Mouse (Mus musculus) mouse embryonic stem cell (cell line): Measurements from ENCODE around the gene Prkar2b.
"Not testable (repeated sequence)": the region's sequence is repeated elsewhere in the genome, so short reads cannot be mapped to it uniquely, and the experiment has no call there.

ENCODE experiments used
- in situ Hi-C, 2 experiments: fragments of 300-500 bp; cut with MboI; formaldehyde crosslinking; loops; 1 replicate in 1 of 2; 3 replicates in 1 of 2; pipeline ENCODE4 v1.14.3; 2019 to 2020; ENCODE audit warnings: low sequenced_read_pairs in 2 of 2, low pct_unique_long_range_greater_than_20kb in 1 of 2, mixed read lengths in 1 of 2; ENCODE audit not compliant: unreplicated experiment in 1 of 2

The Prkar2b gene

DNA sequence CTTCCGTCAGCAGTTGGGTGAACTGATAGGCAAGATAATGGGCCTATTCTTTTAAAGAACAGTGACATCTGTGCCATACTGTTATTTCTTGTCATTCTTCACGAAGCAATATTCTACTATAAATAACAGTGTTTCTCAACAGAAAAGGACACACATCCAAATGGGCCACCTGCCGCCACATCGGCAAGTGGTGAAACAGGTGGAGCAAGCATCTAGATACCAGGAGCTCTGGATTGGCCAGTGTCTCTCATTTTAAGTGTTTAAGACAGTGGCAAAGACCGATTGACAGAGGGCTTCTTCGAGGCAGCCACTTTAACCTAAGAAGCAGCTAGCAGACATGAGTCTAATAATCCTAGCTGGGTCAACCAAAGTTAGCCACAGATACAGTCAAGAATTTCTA lies 44.6 kb downstream of the Prkar2b start:
- in situ Hi-C loops, result no loop called here

DNA sequence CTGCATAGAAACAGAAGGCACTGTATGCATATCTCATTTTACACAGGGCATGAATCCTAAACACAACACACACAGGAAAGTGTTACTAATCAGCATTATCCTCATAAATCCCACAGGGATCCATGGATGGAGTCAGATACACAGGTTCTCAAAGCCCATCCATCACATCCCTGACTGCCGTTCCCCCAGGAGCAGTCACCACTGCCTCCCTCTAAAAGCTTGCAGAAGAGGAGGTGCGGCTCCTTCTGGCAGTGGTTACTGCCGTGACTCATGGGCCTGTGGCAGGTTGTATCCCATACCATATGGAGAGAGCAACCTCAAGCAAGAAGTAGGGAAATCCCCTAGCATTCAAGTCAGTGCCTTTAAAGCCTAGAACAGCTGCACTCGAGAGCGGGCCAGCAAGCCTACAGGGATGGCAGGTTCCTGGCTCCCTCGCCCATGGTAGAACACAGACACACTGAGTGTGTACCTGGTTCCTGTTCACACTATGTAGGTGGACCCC lies 45.8 kb downstream of the Prkar2b start:
- in situ Hi-C loops, result no loop called here

DNA sequence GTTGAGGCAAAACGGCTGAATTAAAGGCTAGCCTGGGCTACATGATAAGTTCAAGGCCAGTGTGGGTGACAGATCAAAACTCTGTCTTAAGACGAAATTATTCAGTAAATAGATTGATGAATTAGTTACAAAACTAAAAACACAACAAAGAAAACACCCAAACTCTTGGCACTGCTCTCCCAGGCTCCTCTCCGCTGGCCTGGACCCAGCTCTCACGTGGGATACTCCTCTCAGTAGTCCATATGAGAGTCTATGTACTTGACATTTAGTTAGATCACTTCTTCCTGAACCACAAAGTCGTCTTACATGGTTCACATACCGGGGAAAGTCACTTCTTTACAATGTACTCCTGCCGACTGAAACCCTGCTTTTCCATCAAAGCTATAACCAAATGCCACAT lies 46.3 kb downstream of the Prkar2b start:
- in situ Hi-C loops, result no loop called here

DNA sequence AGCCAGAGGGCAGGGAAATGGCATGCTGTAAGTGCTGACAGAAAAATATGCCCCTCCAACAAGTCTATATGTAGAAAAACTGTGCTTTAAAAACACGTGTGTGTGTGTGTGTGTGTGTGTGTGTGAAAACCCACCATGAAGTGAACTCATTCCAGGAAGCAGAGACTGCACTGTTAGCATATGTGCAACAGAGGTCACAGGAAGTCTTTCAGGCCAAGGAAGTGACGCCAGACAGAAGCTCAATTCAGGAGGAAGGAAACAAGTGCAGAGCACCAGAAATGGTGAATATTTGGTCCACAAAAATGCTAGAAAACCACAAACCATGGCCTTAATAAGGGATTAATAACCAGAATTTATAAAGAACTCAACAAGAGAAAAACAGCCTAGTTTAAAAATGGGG lies 48.9 kb downstream of the Prkar2b start:
- in situ Hi-C loops, result no loop called here

DNA sequence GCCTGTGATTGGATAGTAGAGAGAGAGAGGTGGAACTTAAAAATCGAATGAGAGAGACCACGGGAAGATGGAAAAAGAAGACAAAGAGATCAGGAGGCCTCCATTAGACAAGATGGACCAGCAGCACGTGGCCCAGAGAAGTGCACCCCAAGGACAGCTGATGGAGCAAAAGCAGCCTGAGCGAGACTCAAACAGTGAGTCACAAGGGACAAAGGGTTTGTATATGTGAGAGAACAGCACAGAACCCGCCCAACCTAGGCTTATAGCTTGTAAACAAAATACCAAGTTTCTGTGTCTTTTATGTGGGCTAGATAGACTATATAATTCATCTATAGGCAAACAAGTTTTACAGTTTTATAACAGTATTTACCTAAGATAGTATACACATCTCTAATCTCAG lies 50.0 kb downstream of the Prkar2b start:
- in situ Hi-C loops, result no loop called here

DNA sequence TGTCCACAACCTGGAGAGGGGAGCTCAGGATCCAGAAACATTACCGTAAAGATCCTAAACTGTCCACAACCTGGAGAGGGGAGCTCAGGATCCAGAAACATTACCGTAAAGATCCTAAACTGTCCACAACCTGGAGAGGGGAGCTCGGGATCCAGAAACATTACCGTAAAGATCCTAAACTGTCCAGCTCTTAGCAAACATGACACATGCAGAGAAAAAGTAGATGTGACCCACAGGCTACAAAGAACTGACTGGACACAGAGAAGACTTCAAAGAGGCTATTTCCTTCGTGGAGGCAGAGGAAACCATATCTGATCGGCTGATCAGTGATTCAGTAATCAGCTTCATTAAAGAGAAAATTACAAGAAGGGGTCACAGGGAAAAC lies 51.1 kb downstream of the Prkar2b start:
- in situ Hi-C loops, result not testable (repeated sequence)

DNA sequence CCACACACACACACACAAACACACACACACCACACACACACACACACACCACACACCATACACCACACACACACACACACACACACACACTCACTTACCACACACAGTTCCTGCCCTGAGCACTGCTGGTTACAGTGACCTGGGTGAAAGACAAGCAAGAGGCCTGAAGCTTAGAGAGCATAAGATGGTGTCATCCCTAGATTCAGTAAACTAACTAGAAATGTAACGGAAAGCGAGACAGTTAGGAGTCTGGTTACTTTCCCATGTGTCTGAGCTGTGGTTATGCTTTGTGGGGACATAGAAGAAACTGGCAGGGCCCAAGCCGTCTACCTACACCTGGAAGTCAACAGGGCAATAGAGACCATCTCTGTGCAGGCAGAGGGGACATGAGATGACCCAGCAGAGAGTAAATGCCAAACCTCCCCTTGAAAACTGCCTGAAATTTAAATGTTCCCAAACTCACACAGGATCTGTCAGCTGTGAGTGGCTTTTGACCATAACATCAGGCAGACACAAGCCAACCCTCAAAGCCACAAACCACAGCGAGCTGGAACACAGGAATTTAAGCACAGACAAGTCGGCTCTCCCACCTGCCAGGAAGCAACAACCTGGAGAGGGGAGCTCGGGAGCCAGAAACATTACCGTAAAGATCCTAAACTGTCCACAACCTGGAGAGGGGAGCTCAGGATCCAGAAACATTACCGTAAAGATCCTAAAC lies 51.7 kb downstream of the Prkar2b start:
- in situ Hi-C loops, result no loop called here

DNA sequence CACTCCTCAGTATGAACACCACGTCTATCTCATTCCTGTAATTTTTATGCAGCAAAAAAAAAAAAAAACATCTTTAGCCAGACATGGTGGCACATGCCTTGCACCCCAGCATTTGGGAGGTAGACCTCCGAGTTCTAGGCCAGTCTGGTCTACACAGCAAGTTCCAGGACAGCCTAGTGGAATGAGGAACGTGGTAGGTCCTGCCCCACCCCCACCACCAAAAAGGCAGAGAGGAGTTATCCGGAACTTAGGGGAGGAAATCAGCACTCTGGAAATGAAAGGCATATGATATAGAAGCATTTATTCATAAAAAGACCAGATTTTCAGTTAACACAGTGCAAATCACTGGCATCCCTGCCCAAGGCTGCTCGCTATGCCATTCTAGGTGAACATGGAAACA lies 52.4 kb downstream of the Prkar2b start:
- in situ Hi-C loops, result no loop called here

DNA sequence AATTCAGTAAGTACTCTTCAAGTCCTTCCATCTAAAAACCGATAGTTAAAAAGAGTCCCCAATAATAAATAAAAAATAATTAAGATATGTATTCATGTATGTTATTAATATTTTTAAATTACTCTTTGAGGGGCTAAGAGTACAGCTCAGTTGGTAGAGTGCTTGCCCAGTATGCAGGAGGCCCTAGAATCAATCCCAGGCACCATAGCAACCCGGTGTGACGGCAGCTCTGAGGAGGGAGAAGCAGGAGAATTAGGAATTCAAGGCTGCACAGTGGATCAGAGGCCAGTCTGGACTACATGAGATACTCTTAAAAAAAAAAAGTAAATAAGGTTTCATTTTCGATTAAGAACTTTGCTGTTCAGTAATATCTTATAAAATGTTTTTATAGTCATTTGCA lies 53.5 kb downstream of the Prkar2b start:
- in situ Hi-C loops, result no loop called here

DNA sequence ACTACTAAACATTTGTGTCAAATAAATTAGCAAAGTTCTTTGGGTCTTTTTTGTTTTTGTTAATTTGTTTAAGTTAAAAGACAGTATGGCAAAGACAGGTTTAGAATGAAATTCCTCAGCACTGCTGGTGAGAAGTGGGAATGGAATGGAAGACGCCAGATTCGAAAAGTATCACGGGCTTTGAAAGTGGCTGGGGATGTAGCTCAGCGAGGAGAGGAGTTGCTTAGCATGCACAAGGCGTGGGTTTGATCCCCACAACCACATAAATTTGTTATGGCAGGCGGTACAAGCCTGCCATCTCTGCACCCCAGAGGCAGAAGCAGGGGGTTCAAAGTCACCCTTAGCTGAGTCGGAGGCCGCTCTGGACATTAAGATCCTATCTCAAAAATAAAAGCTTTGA lies 54.1 kb downstream of the Prkar2b start:
- in situ Hi-C loops, result no loop called here

DNA sequence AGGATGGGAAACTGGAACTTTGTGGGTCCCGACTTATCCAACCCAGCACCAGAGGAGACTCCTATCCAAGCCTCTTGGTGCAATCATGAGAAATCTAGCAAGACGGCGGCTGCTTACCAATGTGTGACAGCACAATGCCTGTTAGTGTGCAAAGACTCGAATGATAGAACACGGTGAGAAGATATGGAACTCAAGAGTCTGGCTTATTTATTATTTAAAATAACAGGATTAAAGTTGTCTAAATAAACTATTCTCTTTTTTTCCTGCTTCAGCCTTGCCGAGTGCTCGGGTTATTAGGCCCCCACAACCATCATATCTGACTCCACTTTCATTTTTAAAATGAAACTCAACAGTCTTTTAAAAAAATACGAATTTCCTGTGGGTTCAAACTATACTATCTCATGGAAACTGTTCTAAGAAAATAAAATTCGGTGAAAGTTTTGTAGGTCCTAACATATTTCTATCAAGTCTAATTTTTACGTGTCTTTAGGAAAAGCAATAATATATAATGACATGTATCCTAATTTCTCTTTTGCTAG lies 54.6 kb downstream of the Prkar2b start:
- in situ Hi-C loops, result no loop called here

DNA sequence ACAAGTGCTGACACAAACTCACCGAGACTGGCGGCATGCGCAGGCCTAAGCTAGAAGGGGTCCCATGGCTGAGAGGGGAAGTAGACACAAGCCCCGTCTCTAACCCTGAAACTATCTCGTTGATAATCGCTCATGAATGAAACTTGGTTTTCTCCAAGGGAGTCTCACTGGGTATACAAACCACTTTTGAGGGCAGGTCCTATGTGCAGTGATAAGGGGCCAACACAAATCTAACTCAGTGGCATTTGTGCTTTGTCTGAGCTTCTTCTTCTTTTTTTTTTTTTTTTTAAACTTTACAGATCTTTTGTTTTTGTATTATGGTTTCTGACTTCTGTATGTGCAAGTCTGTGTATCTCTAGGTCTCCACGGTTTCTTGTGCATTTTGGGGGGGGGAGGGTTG lies 60.6 kb downstream of the Prkar2b start:
- in situ Hi-C loops, result no loop called here

DNA sequence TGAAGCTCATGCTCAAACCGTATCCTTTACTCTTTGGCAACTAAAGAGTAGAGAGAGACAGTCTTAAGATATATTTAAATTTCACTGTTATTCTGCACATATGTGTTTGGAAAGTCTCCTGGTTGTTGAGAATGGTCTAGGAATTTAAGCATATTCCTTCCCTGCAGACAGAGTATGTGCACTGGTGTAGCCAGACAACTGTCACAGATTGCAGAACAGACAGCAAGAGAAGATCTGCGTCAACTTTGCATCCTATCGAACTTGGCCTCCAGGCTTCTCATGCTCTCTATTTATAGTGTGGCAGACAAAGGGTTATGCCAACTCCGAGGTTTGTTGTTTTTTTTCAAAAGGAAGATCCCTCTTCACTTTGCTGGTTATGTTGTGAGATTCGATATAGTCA lies 62.4 kb downstream of the Prkar2b start:
- in situ Hi-C loops, result no loop called here

DNA sequence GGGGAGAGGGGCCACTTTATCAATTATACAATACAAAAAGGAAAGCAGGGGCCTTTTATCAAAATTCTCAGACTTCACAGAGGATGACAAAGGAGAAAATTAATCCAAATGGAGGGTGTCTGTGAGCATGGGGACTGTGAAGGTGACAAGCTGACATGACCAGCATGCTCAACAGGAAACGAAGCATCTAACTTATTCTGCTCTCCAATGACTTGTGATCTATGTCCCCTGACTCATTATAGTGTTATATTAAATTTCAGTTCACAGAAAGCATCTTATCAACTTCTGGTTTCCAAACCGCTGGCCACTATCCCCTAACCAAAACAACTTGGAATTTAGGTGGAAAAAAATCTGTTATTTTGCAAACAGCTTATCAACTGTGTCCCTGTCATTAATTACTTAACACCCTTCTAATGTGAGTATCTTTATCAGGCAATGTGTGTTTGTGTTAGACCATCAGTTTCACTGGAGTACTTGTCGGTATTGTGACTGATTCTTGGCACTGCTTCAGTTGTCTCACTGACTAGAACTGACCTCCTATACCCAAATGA lies 63.7 kb downstream of the Prkar2b start:
- in situ Hi-C loops, result no loop called here

DNA sequence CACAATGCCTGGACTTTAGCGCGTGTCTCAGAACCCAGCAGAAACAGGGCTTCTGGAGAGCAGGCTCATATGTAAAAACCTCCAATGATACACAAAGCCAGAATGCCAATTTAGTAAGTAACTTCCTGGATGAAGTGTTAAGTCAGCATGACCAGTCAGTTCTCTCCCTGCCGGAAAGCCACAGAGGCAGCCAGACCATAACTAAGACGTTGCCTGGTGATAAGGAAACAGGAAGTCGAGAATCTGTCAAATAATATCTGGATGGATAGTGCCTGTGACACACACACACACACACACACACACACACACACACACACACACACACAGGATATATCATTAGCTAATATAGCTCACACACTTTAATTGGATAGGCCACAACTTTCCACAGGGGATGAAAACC lies 64.2 kb downstream of the Prkar2b start:
- in situ Hi-C loops, result no loop called here

DNA sequence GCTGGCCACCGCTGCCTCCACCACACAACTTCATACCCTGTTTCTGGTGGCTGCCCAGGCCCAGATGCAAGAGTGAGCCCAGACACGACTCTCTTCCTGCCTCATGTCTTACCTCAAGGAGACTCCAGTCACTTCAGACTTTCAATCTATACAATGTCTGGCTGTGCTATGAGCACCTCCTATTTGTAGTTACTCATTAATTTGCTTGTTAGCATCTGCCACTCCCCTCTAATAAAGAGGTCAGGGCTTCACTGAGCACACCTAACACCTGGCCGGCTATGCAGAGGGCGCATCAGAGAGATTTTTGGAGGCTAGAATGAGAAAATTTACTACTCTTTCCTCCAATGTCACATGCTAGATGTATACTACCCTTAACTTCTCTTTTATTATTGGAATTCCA lies 70.5 kb downstream of the Prkar2b start:
- in situ Hi-C loops, result no loop called here

DNA sequence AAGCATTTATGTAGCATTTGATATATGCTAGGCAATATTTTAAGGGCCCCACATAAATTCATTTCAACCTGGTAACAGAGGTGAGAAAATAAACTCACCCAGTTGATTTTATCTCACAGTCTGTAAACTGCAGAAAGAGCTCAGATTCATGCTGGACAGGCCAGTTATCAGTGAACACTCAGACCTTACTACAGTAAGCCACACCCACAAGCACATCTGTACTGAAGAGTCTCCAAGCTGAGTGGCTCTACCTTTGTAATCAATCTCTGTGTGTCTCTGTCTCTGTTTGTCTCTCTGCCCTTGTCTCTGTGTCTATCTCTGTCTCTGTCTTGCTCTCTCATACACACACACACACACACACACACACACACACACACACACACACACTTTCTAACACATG lies 71.4 kb downstream of the Prkar2b start:
- in situ Hi-C loops, result no loop called here

DNA sequence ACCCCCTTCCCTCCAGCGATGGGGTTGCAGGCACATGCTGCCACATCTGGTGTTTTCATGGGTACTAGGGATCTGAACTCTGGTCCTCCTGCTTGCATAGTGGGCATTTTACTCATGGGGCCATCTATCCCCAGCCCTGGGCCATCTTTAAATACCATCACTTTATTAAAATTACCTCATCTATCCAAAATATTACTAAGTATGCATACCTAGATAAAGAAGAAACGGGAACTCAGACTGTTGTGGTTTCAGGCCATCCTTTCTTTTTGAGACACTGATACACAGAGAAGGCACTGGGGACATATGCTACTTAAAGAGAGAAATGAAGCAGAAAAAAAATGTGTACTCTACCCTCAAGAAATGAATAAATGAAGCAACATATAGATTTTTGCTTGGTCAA lies 74.6 kb downstream of the Prkar2b start:
- in situ Hi-C loops, result no loop called here

DNA sequence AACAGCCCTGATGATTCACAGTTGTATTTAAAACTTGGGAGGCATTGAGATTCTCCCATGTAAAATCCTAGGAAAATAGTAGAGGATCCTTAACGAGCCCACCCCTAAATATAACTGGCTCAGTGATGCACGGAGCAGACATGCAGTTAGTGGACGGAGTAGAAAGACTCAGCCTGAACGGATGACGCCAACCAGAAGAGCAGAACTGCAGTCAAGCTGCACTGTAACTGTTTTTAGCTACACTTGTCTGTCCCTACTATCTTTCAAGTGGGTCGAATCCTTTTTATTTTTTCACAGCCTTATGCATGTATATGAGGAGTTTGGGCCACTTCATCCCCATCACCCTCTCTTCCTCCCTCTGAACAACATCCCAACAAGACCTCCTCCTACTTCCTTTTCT lies 75.4 kb downstream of the Prkar2b start:
- in situ Hi-C loops, result no loop called here

DNA sequence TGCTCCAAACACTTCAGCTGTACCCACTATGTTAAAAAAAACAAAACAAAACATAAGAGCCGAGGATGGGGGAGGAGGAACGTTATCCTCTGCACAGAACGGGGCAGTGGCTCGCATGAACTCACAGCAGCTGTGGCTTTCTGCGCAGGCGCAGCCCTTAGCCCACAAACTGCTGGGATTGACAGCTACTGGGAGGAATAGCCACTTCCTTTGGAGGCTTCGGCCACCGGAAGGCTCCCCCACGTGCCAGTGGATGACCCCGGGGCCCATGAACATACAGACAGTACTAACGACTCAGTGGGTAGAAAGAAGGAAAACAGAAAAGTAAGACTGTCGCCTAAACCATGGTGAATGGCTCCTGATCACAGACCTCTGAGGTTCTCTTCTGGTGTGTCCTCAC lies 76.4 kb downstream of the Prkar2b start:
- in situ Hi-C loops, result loop anchor here in 1 of 2 experiments (5.0 kb wide), 1 partner anchor 163 kb away; no protein-coding TSS in a partner anchor
